Mouse (Mus musculus): ENCODE results near the gene Nfix. TPM values are rescaled to one million over a fixed set of nuclear protein-coding genes. Genes with fewer than 3 reads are reported as not detected.

The Nfix gene
- polyA plus RNA-seq, 1 experiment from 2014 or later: 16.3 TPM

DNA sequence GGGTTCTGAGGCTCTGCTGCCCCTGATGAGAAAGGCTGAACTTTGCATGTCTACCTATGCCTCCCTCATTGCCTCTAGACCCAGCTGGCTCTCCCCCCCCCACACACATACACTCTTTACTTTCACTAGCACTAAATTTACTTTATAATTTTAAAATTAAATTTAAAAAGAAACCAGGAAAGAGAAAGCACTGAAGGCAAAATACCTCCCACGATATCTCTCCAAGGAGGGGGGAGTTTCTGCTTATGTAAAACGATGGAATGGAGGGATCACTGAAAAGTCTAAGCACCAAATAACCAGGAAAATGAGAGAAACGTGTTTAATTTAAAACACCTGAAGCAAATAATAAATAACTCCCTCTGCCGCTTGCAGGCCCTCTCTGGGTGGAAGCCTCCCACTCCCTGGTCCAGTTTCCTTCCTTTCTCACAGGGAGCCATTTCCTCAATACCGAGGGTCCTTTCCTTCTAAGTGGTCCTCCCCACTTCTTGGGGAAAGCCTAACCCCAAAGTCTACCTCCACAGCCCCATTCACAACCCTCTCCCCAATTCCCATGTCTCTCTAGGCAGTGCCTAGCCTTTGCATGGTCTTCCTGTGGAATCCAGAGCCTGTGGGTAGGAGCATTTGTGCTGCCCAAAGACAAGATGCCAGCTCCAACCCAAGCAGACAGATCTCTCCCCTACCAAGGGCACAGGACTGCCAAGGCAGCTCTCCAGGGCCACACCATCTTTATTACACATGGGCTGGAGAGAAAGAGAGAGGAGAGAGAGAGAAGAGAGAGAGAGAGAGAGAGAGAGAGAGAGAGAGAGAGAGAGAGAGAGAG is 18.2 kb downstream of the Nfix start:
- Histone ChIP-seq H3K27me3 (ENCODE audit: control insufficient read depth, insufficient read depth, low read length) (peaks cover 97% of the 10 kb centered on the region), H3K9me3 (ENCODE audit: control insufficient read depth, low read length) (no peaks in the 10 kb centered on the region), H3K9ac (ENCODE audit: low read length) (no peak overlapping the region), H3K36me3 (ENCODE audit: control insufficient read depth, insufficient read depth, low read length) (no peaks in the 10 kb centered on the region), H3K4me2 (ENCODE audit: low read length) (no peak overlapping the region), H3K27ac (replicated peaks in 1 of 2; ENCODE audit: control insufficient read depth in 1 of 2, insufficient read depth in 1 of 2, low read depth in 2 of 2, low read length in 2 of 2) (no peak overlapping the region), H3K4me3 (ENCODE audit: control insufficient read depth in 1 of 2, insufficient read depth in 1 of 2, low read depth in 1 of 2, low read length in 2 of 2) (no peak overlapping the region), H3K4me1 (ENCODE audit: control insufficient read depth in 2 of 2, insufficient read depth in 2 of 2, low read length in 2 of 2) (peaks cover 25 to 47% of the 10 kb centered on the region in 2 experiments; a peak in 3 of 4 replicates)
- no peak for ATAC-seq (ENCODE audit: insufficient number of reproducible peaks, insufficient read depth, low FRiP score, low read depth)
- WGBS: 25% methylated on average over 5 of the region's 5 CpGs

DNA sequence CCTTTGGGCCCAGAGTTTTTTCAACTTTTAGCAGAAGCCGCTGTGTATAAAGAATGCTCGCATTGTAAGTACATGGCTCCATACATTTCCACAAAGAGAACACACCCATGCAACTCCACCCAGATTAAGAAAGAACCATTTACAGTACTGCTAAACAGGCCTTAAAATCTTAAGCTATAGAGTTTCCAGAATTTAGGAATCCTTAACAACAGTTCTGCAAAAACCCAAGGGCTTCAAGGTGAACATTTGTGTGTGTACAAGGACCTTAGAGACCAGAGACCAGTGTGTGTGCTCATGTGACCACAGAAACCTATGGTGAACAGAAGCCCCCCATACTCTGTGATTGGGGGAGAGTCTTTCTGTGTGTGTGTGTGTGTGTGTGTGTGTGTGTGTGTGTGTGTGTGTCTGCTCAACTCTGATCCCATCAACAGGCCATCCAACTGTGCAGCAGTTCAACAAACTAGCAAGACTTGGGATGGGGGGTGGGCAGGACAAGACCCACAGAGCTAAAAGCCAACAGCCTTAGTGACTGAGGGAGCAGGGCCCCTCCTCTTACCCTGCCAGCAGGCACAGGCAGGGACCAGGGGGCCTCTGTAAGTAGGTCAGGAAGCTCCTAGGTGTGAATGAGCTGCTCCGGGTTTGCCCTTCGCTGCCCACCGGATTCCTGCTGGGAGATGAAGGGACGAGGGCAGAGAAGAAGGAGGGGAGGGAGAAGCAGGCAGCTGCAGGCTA is 19.0 kb downstream of the Nfix start:
- 0 out of 2 replicates have a peak overlapping the region, but pooled peaks have one; percentile 30 for H3K9ac ChIP-seq (ENCODE audit: low read length)
- peaks cover 97% of the 10 kb centered on the region for H3K27me3 ChIP-seq (ENCODE audit: control insufficient read depth, insufficient read depth, low read length)
- no peaks in the 10 kb centered on the region for H3K36me3 ChIP-seq (ENCODE audit: control insufficient read depth, insufficient read depth, low read length)
- no peak overlapping the region for H3K27ac ChIP-seq (replicated peaks in 1 of 2; ENCODE audit: control insufficient read depth in 1 of 2, insufficient read depth in 1 of 2, low read depth in 2 of 2, low read length in 2 of 2)
- H3K9me3 ChIP-seq (ENCODE audit: control insufficient read depth, low read length): no peaks in the 10 kb centered on the region
- H3K4me1 ChIP-seq (ENCODE audit: control insufficient read depth in 2 of 2, insufficient read depth in 2 of 2, low read length in 2 of 2): peaks cover 20 to 40% of the 10 kb centered on the region in 2 experiments; a peak in 3 of 4 replicates
- H3K4me3 ChIP-seq (ENCODE audit: control insufficient read depth in 1 of 2, insufficient read depth in 1 of 2, low read depth in 1 of 2, low read length in 2 of 2): no peak overlapping the region
- no peak overlapping the region for H3K4me2 ChIP-seq (ENCODE audit: low read length)
- WGBS: 55% methylated on average over 4 of the region's 6 CpGs
- ATAC-seq (ENCODE audit: insufficient number of reproducible peaks, insufficient read depth, low FRiP score, low read depth): no peak

DNA sequence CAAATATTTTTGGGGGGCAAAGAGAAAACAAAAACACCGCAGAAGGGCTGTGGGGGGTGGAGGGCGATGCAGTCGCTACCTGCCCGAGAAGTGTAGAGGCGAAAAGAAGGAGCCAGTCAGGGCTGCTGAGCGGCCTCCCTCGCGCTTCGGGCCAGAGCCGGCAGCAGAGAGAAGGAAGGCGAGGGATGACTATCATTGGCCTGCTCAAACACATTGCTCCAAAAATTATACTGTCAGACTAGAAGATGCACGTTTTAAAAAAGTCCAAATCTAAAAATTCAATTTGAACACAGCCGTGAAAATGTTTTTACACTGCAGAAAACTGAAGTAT is 20.0 kb downstream of the Nfix start:
- Histone ChIP-seq H3K4me1 (ENCODE audit: control insufficient read depth in 2 of 2, insufficient read depth in 2 of 2, low read length in 2 of 2) (peaks cover 22 to 40% of the 10 kb centered on the region in 2 experiments; a peak in 3 of 4 replicates), H3K9ac (ENCODE audit: low read length) (no peak overlapping the region), H3K9me3 (ENCODE audit: control insufficient read depth, low read length) (no peaks in the 10 kb centered on the region), H3K4me2 (ENCODE audit: low read length) (no peak overlapping the region; the same call in 1 of the 2 replicates), H3K27me3 (ENCODE audit: control insufficient read depth, insufficient read depth, low read length) (peaks cover 98% of the 10 kb centered on the region), H3K27ac (replicated peaks in 1 of 2; ENCODE audit: control insufficient read depth in 1 of 2, insufficient read depth in 1 of 2, low read depth in 2 of 2, low read length in 2 of 2) (no peak overlapping the region), H3K4me3 (ENCODE audit: control insufficient read depth in 1 of 2, insufficient read depth in 1 of 2, low read depth in 1 of 2, low read length in 2 of 2) (peak overlapping the region in 1 of 2 experiments; percentile 0; a peak in 1 of 4 replicates), H3K36me3 (ENCODE audit: control insufficient read depth, insufficient read depth, low read length) (no peaks in the 10 kb centered on the region)
- ATAC-seq (ENCODE audit: insufficient number of reproducible peaks, insufficient read depth, low FRiP score, low read depth): no peak
- 27% methylated on average over 13 of the region's 13 CpGs for WGBS

DNA sequence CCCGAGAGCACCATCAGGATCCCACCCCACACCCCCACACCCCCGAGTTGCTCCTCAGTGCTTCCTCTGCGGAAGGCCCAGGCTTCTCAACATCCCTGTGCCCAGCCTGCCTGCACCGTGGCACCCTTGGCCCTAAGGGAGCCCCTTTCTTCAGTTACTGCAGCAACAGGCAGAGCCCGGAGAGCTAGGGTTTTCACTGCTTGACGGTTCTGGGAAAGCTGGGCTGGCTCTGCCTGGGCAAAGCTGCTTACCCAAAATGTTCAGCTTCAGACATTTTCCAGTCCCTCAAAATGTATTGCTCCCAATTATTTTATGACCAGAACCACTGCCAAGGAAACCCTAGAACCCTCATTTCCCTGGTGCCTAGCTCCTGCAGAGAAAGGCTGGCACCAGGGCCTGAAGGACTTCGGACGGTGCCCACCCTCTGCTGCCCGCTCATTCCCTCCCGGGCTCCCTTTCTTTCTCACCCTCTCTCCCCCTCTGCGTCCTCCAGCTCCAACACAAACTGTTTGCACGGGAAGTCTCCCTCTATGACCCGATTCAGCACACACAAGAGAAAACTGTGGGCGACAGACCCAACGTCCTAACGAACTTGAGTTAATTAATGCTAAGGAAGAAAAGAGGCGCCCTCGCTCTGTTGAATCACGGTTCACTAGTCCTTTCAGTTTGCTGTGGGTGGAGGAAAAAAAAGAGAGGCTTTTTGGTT is 20.5 kb downstream of the Nfix start:
- Histone ChIP-seq H3K9me3 (ENCODE audit: control insufficient read depth, low read length) (no peaks in the 10 kb centered on the region), H3K36me3 (ENCODE audit: control insufficient read depth, insufficient read depth, low read length) (no peaks in the 10 kb centered on the region), H3K4me2 (ENCODE audit: low read length) (no peak overlapping the region; the same call in 1 of the 2 replicates), H3K4me1 (ENCODE audit: control insufficient read depth in 2 of 2, insufficient read depth in 2 of 2, low read length in 2 of 2) (peaks cover 22 to 40% of the 10 kb centered on the region in 2 experiments; a peak in 3 of 4 replicates), H3K27me3 (ENCODE audit: control insufficient read depth, insufficient read depth, low read length) (peaks cover 98% of the 10 kb centered on the region), H3K9ac (ENCODE audit: low read length) (peak overlapping the region; percentile 16), H3K4me3 (ENCODE audit: control insufficient read depth in 1 of 2, insufficient read depth in 1 of 2, low read depth in 1 of 2, low read length in 2 of 2) (peak overlapping the region in 1 of 2 experiments; percentile 0; a peak in 1 of 4 replicates), H3K27ac (replicated peaks in 1 of 2; ENCODE audit: control insufficient read depth in 1 of 2, insufficient read depth in 1 of 2, low read depth in 2 of 2, low read length in 2 of 2) (no peak overlapping the region)
- no peak for ATAC-seq (ENCODE audit: insufficient number of reproducible peaks, insufficient read depth, low FRiP score, low read depth)
- WGBS: 24% methylated on average over 19 of the region's 19 CpGs

DNA sequence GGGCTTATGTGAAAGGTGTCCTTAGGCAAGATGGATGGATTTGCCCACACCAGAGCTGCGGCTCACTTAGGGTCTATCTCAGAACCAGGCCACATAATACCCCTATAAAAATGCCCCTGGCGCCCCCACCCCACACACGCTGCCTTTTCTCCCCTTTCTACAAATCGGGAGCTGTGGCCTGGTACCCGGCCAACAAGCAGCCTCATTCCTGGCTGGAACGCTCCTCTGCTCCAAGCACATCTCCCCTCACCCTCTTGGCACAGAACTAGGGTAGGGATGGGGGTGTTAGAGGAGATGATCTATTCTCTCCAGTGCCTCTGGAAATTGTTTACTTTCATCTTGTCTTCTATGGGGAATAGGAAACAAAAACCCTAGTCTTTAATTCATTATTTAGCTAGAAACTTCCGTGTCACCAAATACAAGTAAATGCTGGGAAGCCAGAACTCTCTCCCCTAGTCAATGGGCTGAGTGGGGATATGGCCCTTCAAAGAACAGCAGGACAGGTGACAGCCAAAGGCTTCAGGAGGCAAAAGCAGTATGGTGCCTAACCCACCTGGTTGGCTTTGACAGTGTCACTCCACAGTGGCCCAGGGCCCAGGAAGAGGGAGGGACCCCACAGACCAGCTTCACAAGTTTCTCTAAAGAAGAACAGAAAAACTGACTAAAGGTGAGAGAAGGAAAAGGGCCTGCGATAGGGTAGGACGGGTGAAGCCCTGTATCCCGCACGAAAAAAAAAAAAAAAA is 21.3 kb downstream of the Nfix start:
- Histone ChIP-seq H3K27ac (replicated peaks in 1 of 2; ENCODE audit: control insufficient read depth in 1 of 2, insufficient read depth in 1 of 2, low read depth in 2 of 2, low read length in 2 of 2) (0 out of 4 replicates have a peak overlapping the region, but pooled peaks of 1 of the 2 experiments have one; percentile 9), H3K9ac (ENCODE audit: low read length) (no peak overlapping the region), H3K36me3 (ENCODE audit: control insufficient read depth, insufficient read depth, low read length) (no peaks in the 10 kb centered on the region), H3K9me3 (ENCODE audit: control insufficient read depth, low read length) (no peaks in the 10 kb centered on the region), H3K4me1 (ENCODE audit: control insufficient read depth in 2 of 2, insufficient read depth in 2 of 2, low read length in 2 of 2) (peaks cover 21 to 39% of the 10 kb centered on the region in 2 experiments; a peak in 3 of 4 replicates), H3K4me2 (ENCODE audit: low read length) (no peak overlapping the region), H3K4me3 (ENCODE audit: control insufficient read depth in 1 of 2, insufficient read depth in 1 of 2, low read depth in 1 of 2, low read length in 2 of 2) (no peak overlapping the region), H3K27me3 (ENCODE audit: control insufficient read depth, insufficient read depth, low read length) (peaks cover 93% of the 10 kb centered on the region)
- ATAC-seq (ENCODE audit: insufficient number of reproducible peaks, insufficient read depth, low FRiP score, low read depth): no peak
- WGBS: 29% methylated on average over 11 of the region's 11 CpGs

DNA sequence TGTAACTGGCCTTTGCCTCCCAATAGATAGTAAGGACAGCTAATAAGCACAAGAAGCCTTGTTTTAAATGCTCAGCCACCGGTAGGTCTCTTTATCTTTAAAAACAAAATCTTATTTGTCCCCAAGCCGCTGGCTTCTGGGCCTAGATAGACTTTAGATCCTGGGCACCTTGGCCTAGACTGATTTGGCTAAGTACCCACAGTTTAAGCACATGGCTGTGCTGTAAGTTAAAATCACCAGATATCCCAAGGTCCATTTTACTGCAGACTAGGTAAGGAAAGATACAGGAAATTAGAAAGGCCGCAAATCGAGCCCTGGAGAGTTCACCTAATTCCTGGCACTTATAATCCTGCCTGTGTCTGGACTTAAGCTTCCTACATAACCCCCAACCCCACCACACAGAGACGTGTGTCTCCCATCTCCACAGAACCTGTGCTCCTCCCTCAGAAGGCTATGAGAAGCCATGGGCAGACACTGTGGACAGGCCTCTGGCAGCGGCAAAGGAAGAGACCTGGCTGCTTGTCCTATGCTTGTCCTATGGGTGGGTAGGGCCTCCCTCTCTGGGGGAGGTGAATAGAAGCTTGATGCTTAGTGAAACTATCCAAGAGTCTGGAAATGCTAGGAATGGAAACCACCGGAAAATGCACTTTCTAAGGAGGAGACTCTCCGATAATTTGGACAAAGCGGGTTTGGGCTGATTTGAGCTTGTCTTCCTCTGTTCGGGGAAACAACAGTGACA is 22.1 kb downstream of the Nfix start:
- H3K27me3 ChIP-seq (ENCODE audit: control insufficient read depth, insufficient read depth, low read length): peaks cover 89% of the 10 kb centered on the region
- 61% methylated on average over 10 of the region's 10 CpGs for WGBS
- ATAC-seq (ENCODE audit: insufficient number of reproducible peaks, insufficient read depth, low FRiP score, low read depth): no peak
- peaks cover 21 to 45% of the 10 kb centered on the region in 2 experiments; a peak in 3 of 4 replicates for H3K4me1 ChIP-seq (ENCODE audit: control insufficient read depth in 2 of 2, insufficient read depth in 2 of 2, low read length in 2 of 2)
- no peak overlapping the region for H3K4me3 ChIP-seq (ENCODE audit: control insufficient read depth in 1 of 2, insufficient read depth in 1 of 2, low read depth in 1 of 2, low read length in 2 of 2)
- H3K9me3 ChIP-seq (ENCODE audit: control insufficient read depth, low read length): no peaks in the 10 kb centered on the region
- H3K36me3 ChIP-seq (ENCODE audit: control insufficient read depth, insufficient read depth, low read length): no peaks in the 10 kb centered on the region
- H3K9ac ChIP-seq (ENCODE audit: low read length): no peak overlapping the region
- H3K27ac ChIP-seq (replicated peaks in 1 of 2; ENCODE audit: control insufficient read depth in 1 of 2, insufficient read depth in 1 of 2, low read depth in 2 of 2, low read length in 2 of 2): 0 out of 4 replicates have a peak overlapping the region, but pooled peaks of 1 of the 2 experiments have one; percentile 9
- no peak overlapping the region for H3K4me2 ChIP-seq (ENCODE audit: low read length)
